Mouse (Mus musculus) kidney, adult 9 months (tissue): ENCODE results near the gene Cltrn.

ENCODE experiments used
- DNase-seq: peaks from one replicate; pipeline ENCODE4 v3.0.0; 2022

Cltrn gene

DNA sequence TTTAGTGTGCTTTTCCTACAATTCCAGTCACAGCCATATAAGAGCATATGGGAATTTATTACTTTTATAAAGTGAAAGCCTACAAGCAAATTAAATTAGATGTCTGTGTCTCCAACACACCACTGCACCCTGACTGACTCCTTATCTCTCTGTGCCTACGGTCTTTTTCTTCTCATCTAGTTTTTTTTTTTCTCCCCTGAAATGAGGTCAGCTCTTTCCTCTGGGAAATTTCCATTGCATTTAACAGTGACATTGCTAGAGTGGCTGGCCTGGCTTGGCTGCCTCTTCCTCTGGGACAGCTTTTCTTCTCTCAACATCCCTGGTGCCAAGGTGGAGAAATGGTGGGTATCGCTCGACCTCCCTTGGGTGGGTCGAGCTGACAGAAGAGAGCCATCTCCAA, at the start of gene Cltrn:
Gene Cltrn (plus strand): TSS at position 249 of the 400 bp plus-strand sequence.
- no peak for DNase-seq

DNA sequence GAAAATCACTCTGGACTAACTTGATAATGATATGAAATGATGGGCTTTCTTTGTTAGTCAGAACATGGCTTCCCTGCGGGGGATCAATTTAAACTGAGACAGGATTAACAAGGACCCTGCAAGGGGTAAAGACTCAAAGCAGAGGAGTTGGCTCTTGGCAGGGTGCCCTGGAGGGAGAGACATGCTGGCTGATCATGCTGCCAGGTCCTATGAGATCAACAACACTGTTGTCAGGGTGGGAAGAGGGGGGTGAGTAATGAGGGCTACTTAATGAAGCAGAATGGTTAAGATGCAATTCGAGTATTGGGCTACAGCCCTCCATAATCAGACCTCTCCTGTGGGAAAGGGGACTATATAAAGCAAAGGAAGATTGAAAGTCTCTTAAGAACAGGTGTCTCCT, 49.7 kb upstream of the Cltrn start:
- DNase-seq, result no peak

DNA sequence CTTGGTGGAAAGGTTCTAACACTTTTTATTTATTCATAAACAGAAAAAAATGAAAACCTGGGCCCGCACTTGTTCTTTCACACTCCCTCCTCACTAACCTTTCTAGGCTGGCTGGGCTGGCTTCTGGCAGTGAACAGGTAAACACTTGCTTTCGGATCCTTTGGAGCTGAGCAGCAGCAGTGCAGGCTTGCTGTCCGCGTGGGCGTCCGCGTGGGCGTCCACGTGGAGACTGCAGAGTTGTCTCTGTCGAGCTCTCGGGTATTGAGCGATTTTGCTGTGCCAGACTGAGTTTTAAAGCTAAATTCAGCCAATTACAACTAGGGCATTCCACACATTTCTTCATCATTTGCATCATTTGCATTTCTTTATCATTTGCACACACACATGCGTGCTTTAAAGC, 46.6 kb upstream of the Cltrn start:
- DNase-seq, result no peak

DNA sequence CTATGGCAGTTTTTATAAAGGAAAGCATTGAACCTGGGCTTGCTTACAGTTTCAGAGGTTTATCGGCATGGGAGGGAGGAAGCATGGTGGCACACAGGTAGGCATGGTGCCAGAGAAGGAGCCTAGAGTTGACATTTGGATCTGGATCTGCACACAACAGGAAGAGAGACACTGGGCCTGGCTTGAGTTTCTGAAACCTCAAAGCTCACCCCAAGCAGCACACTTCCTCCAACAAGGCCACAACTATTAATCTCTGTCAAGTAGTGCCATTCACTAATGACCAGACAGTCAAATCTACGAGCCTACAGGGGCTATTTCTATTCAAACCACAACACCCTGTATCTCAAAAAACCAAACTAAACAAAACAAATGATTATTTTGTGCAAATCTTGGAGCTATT, 41.9 kb upstream of the Cltrn start:
- no peak for DNase-seq

DNA sequence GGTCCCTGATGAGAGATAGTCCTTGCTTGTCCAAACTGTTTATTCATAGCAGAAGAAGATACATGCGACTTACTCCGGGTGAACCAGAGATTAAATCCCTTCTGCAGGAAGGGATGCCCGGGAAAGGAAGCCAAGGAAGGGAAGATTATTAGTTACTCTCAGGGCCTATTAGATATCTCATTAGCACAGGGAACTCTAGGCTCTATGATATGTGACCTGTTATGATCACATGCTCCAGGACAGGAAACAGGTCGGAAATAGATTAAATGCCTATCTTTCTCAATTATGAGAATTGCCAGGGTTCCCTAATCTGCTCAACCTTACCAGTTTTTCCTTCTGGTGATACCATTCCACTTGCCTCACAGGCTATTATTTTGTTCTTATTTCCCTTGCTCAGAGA, 32.9 kb upstream of the Cltrn start:
- DNase-seq, result no peak

DNA sequence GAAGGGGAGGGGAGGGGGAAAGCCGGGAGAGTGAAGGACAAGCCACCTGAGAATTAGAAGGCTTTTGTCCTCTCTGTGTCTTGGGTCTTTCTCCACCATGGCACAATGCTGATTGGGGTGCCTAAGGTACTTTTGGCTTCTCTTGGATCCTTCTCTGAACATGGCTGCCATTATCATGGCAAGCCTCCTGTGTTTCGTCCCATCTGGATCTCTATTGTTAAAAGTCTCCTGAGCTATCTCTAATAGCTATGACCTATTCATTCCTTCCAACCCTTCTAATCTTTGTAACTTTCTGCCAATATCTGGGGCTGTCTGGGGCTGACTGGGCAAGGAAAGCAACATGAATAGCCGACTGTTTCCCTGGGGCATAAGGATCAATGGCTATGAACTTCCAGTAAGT, 30.1 kb upstream of the Cltrn start:
- DNase-seq, result no peak

DNA sequence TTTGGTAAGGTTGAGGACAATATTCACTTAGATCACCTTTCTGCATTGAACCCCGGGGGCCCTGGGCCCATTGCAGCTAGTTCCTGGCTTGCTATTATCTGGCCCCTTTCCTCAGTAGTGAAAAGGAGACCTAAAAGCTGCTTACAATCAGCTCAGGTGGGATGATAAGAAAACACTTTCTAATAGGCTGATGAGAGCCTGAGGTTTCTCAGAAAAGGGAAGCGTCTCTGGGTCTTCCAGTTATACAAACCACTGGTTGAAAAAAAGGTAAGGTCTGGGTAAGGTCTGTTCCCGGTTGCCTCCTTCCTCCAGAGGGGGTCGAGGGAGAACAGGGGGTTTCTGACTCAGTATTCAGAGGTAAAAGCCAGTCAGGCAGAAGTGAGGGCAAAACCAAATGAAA, 29.6 kb upstream of the Cltrn start:
- DNase-seq, result no peak

DNA sequence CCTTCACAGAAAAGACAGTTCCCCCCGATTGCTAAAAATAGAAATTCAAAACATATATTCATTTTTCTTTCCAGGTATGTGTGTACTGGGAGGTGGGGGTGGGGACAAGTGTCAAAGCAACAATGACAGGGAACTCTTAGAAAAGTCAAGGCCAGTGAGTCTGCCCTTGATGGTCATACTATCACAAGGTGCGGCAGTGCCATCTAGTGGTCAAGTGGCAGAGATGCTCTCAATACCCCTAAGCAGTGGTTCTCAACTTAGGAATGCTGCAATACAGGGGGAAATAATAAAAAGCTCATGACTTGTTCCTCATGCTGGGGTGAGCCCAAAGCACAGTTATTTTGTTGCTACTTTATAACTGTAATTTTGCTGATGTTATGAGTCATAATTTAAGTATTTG, 22.4 kb upstream of the Cltrn start:
- peak; percentile 64 for DNase-seq

DNA sequence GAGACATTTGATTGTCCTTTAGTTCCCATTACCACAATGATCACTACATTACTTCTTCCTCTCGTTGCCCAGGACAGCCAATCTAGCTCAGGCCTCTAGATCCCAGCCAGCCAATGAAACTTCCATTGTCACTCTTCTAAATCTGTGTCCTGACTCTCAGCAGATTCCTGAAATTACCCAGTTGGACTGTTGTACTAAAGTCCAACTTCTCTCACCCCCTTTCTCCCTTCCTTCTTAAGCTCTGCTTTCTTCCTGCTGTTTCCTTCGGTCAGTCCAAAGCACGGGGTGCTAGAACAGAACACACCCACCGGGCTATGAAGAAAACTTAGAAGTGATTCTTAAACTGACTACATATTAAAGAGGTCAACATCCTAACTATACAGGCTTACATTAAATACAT, 19.7 kb upstream of the Cltrn start:
- DNase-seq, result peak; percentile 68

DNA sequence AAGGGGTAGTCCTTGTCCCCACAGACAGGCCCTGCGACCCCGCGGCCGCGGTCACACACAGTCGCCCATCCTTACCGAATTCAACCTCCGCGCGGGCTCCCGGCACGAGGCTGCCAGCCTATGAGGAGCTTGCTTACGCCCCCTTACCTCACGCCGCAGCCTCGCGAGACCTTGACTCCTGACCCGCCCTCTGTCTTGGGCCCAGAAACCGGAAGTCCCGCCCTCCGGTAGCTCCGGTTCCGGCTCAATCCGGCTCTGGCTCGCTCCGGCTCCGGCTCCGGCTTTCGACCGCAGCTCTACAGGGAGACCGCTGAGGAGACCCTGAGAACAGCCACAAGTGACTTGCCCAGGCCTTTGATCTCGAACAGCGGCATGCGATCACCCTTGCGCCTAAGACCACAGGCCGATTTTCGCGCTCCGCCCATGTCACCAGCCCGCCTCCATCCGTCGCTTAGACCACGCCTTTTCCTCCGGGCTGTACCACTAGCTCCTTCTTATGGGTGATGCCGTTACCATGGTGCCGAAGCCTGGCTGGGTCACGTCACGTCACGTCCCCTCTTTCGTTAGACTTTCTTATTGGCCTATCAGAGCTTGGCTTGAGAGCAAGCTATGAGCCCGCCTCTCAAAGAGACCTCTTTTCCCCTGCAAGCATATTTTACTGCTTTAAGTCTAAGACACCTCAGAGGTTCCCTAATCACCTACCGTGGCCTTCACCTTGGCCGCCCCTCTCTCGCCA, 12.4 kb upstream of the Cltrn start, which contains the start of gene Siah1b:
Gene Siah1b (minus strand): TSS at position 454 of the 736 bp plus-strand sequence.
- DNase-seq, result peak; percentile 96

DNA sequence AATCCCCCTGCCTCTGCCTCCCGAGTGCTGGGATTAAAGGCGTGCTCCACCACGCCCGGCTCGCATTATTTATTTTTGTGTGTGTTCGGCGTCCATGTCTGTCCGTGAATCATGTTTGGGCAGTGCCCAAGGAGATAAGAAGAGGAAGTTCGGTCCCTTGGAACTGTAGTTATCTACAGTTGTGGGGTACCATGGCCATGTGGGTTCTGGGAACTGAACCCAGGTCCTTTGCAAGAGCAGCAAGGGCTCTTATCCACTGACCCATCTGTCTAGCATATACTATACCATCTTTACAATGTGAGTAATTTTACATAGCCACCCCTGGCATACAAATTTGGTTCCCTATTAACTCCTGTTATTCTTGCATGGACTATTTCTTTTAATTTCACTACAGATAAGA, 6.6 kb upstream of the Cltrn start:
- no peak for DNase-seq

DNA sequence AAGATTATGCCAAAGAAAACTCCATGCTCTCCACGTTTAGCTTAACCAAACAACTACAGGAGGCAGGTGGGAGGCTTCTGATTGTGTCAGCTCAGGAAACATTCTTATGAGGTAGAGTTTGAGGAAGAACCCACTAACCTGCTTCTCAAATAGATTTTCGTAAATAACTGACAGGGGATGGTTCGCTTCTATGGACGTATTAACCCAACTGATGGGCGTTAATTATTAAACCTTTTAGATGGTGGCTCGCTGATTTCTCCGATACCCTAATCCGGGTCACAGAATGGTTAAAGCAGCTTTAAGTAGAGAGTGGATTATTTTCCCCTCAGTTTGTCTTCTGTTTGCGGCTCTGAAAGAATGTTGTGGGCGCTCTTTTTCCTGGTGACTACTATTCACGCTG, 1.3 kb downstream of the Cltrn start:
- DNase-seq, result peak; percentile 67

DNA sequence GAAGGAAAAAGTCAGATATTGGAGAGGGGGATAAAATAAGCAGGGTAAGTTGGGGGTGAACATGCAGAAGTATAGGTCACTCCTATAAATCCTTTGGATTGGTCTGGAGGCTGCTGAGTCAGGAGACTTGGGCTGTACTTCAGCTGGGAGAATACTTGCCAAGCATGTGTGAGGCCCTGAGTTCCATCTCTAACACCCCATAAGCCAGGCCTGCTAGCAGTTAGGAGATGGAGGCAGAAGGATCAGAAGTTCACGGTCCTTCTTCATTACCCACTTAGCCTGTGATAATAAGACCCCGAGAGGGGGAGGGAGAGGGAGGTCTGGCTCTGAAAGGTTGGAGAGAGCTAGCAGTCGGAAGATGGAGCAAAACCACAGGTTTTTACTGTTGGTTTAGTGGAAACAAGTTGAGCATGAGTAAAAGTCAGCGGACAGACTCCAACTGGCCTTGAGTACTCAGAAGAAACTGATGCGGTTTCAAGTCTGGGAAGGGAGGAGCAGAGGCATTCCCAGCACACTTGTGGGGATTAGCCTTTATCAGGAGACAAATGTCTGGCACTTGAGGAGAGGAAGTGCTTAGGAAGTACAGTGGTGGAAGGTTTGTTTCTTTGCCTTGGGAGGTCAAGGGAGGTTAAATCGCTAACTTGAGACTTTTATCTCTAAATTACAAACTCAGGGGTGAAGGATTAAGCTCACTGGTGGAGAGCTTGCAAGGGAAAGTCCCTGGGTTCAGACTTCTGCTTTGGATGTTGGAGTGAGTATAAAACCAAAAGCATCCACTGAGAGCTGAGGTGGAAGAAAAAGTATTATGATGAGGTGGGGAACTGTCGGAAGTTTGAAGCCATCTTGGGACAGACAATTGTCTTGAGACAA, 3.9 kb downstream of the Cltrn start:
- DNase-seq, result no peak

DNA sequence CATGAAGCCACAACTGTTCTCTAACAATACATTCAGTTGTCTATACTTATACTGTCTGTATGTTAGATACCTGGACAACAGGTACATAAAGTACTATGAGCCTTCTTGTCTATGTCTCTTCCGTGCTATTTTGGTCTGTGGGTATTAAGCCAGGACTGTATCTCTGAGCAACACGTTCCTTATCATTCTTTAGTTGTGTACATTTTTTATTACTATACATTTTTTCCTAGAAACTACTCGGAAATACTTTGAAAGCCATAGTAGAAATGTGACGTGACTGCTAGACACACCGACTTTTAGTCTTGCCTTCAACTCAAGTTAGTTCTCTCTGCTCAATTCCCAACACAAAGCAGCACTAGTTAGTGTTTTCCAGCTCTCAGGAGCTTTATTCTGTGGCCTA, 4.8 kb downstream of the Cltrn start:
- no peak for DNase-seq

DNA sequence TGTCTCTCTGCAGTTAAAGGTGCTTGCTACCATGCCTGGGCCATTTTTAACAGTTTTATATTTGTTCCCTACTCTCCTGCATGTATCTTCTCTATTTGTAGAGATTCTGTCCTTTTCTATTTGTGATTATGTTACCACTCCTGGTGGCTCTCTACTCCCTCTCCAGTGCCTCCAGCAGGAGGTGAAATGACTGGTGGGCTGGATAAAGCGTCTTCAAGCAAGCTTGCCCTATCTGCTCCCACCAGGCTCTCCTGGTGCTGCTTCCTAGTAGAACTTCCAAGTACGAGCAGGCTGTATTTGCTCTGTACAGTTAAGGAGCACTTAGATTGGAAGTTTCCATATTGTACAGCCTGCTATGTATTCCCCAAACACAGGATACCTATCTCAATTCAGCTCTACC, 7.2 kb downstream of the Cltrn start:
- no peak for DNase-seq

DNA sequence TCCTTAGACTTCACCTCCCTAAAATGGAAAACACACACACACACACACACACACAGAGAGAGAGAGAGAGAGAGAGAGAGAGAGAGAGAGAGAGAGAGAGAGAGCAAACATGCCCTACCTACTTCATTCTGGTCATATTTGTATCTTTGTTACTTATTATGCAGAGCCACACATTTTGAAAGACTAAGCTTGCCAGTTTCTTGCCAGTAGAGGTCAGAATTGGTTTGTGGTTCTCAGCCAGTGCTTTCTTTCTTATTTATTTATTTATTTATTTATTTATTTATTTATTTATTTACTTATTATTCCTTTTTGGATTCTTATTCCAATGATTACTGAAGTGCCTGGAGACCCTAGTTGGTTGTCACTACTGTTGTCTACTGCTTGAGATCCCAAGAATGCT, 12.9 kb downstream of the Cltrn start:
- DNase-seq, result peak; percentile 36

DNA sequence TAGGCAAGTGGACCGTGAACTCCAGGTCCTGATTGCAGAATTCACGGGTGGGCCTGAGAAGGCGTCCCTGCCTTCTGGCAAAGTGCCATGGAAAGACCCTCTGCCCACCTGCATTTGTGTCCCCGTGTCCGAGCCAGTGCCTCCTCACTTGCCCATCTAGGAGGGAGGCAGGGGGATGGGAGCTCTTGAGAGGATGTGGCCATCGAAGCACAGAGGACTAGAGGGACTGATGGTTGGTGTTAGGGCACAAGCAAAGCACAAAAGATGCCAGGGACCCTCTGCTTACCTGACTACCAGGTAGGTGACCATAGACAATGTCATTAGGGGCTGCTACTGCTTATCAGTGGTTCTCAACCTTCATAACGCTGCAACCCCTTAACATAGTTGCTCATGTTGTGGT, 13.6 kb downstream of the Cltrn start:
- DNase-seq, result no peak

DNA sequence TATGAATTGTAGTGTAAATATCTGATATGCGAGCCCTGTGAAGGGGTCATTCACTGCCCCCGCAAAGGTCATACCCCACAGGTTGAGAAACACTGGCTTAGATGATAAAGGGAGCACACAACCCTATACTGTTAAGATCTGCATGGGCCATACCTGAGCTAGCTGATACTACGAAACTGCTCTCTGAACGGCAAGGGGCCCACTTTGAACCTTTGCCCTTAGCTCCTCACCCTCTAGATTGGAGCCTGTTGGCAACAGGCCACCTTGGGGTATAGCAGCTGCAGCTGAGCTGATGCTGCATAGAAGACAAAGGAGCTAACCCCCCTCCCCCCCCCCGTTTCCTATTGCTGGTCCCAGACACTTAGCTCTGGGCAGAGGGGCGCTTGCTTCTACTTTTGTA, 14.0 kb downstream of the Cltrn start:
- DNase-seq, result no peak

DNA sequence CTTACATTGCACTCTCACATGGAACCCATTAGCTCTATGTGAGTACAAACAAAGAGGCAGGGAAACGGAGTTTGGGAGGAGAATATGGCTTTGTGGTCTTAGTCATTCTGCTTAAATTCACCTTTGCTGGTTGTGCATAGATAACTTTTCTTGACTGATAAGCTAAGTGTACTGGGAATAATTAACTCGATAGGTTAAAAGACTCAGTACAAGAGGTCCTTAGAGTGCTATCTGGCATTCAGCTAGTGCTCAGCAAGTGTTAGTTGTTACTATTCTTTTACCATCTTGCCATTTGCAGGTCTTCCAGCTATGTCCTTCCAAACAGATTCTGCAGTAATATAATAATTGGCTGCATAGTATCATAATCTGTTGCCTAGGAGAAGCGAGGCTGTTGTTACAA, 22.5 kb downstream of the Cltrn start:
- DNase-seq, result no peak

DNA sequence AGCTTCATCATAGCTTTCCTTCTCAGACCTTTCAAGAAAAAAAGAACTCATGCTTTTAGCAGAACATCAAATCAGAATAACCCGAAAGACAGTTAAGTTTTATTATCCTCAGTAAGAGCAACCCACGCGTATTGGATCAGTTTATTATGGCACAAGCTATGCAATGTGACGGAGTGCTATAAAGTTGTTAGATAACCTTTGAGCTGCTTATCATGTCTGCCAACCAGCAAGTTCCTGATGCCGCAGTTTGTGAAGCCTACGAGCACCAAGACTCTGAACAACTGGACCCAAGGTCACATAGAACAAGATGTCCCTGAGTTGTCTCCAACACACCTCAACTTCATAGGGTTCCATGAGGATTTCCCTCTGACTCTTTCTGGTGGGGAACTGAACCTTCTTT, 25.1 kb downstream of the Cltrn start:
- DNase-seq, result no peak

DNA sequence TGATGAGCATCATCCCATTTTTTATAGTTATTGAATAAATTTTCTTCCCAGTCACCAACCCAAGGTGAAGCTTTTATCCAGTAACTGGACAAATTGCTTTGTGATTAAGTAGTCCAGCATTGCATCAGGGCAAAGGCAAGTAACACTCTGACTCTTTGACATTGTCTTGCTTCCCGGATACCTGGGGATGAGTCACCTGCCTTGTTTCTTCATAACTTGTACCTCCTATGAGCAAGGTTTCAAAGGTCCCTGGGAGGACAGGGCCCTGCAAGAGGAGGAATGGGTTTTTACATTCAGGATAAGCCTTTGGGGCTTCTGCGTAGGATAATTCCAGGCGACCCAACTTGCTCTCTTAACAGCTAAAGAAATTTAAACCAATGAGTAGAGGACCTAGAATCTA, 35.3 kb downstream of the Cltrn start:
- DNase-seq, result no peak

DNA sequence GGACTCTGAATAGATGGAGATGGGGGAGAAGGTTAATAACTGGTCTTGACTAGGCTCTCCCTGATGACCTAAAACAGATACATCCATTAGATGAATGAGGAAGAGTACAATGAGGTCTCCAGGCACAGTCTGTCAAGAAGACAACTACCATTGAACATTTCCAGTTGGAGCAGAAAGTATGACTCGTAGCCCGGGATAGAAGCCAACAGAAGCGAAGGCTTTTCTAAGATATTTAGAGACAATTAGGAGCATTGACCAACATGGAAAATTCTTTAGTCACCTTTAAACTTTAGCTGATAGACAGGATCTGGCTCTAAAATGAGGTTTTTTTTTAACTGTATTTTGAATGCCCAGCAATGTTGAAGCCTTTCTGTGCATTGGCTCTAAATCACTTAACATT, 44.9 kb downstream of the Cltrn start:
- no peak for DNase-seq

DNA sequence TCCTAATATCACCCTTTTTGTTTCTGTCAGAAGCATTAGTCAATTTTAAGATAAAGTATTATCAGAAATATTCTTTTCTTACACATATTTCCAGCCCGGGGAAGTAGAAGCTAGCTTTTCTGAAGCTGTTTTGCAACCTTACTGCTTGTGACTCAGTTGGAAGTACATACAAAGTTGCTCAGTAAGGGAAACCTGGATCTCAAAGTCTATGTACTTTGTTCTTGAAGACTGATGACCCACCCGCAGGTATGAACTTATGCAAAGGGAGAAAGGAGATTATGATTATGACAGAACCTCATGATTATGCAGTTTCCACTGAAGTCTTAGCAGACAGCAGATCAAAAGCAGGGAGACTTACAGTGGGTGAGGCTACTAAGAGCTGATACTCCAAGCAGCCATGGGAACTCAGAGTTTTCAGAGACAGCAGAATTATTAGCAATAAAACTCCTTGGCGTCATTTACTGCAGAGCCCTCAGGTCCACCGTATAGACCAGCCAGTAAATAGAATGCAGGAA, 46.7 kb downstream of the Cltrn start:
- DNase-seq, result peak; percentile 30

DNA sequence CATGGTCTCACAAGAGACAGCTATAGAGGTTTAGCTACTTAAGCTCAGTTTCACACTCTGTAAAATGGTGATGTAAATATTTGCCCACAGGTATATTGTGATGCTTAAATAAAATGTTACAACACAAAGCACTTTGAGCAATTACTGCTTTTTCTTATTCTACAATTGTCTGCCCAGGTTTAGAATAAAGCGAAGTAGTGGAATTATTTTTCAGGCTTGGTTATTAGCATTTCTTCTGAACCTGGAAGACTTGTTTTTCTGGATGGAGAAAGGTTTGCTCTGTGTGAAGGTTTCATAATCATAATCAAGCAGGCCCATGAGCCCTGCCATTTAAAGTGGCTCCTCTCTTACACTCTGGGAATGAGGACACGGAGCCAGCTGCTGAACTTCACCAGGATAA, 50.4 kb downstream of the Cltrn start, which contains the start of gene Ace2:
Gene Ace2 (plus strand): TSS at position 301 of the 400 bp plus-strand sequence.
- DNase-seq, result no peak
